Mouse (Mus musculus): ENCODE measurements around the gene S100pbp. TPM values are rescaled to one million over a fixed set of nuclear protein-coding genes. Genes with fewer than 3 reads are reported as not detected.

S100pbp gene
- polyA plus RNA-seq, 1 experiment from 2014 or later, result 21.6 TPM

- Histone ChIP-seq H3K4me1 (no peaks in the 10 kb centered on the region), H3K4me3 (no peak overlapping the region), H3K27ac (no peak overlapping the region), H3K9ac (no peak overlapping the region), H3K4me2 (replicated peaks) (no peak overlapping the region), H3K27me3 (replicated peaks) (no peaks in the 10 kb centered on the region), H3K9me3 (no peaks in the 10 kb centered on the region), H3K36me3 (peaks cover 93% of the 10 kb centered on the region)
- 93% methylated on average over 4 of the region's 4 CpGs for WGBS
- ATAC-seq (ENCODE audit: low FRiP score, low read depth), result no peak
These were observed 21.9 kb upstream of the S100pbp start for GRCm38 (mm10) chr4:129211461-129211860.

DNA sequence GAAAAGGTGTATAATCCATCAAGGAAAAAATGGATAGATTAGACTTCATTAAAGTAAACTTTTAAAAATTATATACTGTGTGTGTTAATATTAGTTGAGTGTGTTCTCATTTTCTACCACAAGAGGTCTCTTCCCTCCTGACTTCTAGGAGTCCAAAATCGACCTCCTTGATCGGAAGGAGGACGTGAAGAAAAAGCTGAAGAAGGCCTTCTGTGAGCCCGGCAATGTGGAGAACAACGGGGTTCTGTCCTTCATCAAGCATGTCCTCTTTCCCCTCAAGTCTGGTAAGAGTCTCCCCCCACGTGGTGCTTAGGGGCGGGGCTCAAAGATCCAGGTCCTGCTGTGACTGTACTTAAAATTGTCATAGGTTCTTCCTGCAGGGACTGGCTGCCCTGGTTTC is 20.0 kb upstream of the S100pbp start:
- H3K27me3 ChIP-seq (replicated peaks), result no peaks in the 10 kb centered on the region
- H3K36me3 ChIP-seq, result peaks cover 90% of the 10 kb centered on the region
- 71% methylated on average over 7 of the region's 7 CpGs for WGBS
- no peaks in the 10 kb centered on the region for H3K9me3 ChIP-seq
- H3K27ac ChIP-seq, result no peak overlapping the region
- no peak overlapping the region for H3K4me3 ChIP-seq
- ATAC-seq (ENCODE audit: low FRiP score, low read depth), result no peak
- H3K4me2 ChIP-seq (replicated peaks), result no peak overlapping the region
- no peaks in the 10 kb centered on the region for H3K4me1 ChIP-seq
- no peak overlapping the region for H3K9ac ChIP-seq

DNA sequence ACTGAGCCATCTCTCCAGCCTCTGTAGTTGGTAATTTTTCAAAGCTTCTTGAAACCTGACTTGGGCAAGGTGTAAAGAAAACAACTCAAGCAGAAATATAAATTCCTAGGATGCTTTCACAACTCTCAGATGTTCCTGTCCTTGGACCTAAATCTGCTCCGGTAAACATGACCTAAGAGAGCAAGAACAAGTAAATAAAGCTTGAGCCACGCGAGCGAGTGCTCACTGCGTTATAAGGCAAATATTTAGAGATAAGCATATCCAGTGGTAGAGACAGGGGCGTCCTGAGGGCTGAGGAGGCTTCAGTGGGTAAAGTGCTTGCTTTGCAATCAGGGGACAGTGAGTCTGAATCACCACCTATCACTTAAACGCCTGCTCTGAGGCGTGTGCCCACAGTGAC is 17.3 kb upstream of the S100pbp start:
- Histone ChIP-seq H3K27ac (no peak overlapping the region), H3K9ac (no peak overlapping the region), H3K36me3 (peaks cover 89% of the 10 kb centered on the region), H3K9me3 (no peaks in the 10 kb centered on the region), H3K4me1 (no peaks in the 10 kb centered on the region), H3K4me2 (replicated peaks) (no peak overlapping the region), H3K27me3 (replicated peaks) (no peaks in the 10 kb centered on the region), H3K4me3 (no peak overlapping the region)
- ATAC-seq (ENCODE audit: low FRiP score, low read depth), result no peak
- WGBS, result 96% methylated on average over 8 of the region's 8 CpGs

- no peak overlapping the region for H3K27ac ChIP-seq
- H3K9me3 ChIP-seq, result no peaks in the 10 kb centered on the region
- H3K9ac ChIP-seq, result no peak overlapping the region
- no peaks in the 10 kb centered on the region for H3K4me1 ChIP-seq
- peaks cover 90% of the 10 kb centered on the region for H3K36me3 ChIP-seq
- whole genome bisulfite sequencing, result 95% methylated on average over 10 of the region's 10 CpGs
- no peak overlapping the region for H3K4me3 ChIP-seq
- H3K27me3 ChIP-seq (replicated peaks), result no peaks in the 10 kb centered on the region
- no peak overlapping the region for H3K4me2 ChIP-seq (replicated peaks)
- ATAC-seq (ENCODE audit: low FRiP score, low read depth), result no peak
These were observed 15.1 kb upstream of the S100pbp start for GRCm38 (mm10) chr4:129204655-129205054.

DNA sequence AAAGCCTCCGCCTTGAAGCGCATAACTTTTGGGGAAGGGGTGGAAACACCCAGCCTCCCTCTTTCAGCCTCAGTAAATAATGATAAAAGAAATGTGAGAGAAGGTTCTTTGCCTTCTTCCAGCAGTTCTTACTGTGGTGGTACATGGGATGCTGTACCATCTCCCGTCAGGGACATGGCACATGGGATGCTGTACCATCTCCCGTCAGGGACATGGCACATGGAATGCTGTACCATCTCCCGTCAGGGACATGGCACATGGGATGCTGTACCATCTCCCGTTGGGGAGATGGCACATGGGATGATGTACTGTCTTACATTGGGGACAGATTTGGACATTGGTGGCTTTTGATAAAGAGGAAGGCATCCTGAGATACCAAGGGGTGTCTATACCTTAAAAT is 8.0 kb upstream of the S100pbp start:
- Histone ChIP-seq H3K36me3 (peaks cover 70% of the 10 kb centered on the region), H3K27me3 (replicated peaks) (no peaks in the 10 kb centered on the region), H3K4me1 (no peaks in the 10 kb centered on the region), H3K4me2 (replicated peaks) (no peak overlapping the region), H3K27ac (no peak overlapping the region), H3K9ac (no peak overlapping the region), H3K9me3 (no peaks in the 10 kb centered on the region), H3K4me3 (no peak overlapping the region)
- over 99% methylated on average over 6 of the region's 6 CpGs for WGBS
- no peak for ATAC-seq (ENCODE audit: low FRiP score, low read depth)

- 92% methylated on average over 1 of the region's 1 CpGs for WGBS
These were observed 4.8 kb upstream of the S100pbp start for GRCm38 (mm10) chr4:129194280-129194679.

GRCm38 (mm10) chr4:129191691-129192090 is 2.2 kb upstream of the S100pbp start:
- H3K27me3 ChIP-seq (replicated peaks), result no peaks in the 10 kb centered on the region
- H3K9ac ChIP-seq, result no peak overlapping the region
- H3K9me3 ChIP-seq, result no peaks in the 10 kb centered on the region
- no peak overlapping the region for H3K27ac ChIP-seq
- WGBS, result 79% methylated on average over 5 of the region's 5 CpGs
- peaks cover 29% of the 10 kb centered on the region for H3K36me3 ChIP-seq
- no peak for ATAC-seq (ENCODE audit: low FRiP score, low read depth)
- peak overlapping the region; percentile 88 for H3K4me2 ChIP-seq (replicated peaks)
- H3K4me1 ChIP-seq, result peaks cover 26% of the 10 kb centered on the region
- H3K4me3 ChIP-seq, result no peak overlapping the region

More at GRCm38 (mm10) chr4:129194280-129194679, 4.8 kb upstream of the S100pbp start:
- Histone ChIP-seq H3K27ac (no peak overlapping the region), H3K36me3 (peaks cover 48% of the 10 kb centered on the region), H3K9me3 (no peaks in the 10 kb centered on the region), H3K4me2 (replicated peaks) (no peak overlapping the region), H3K27me3 (replicated peaks) (no peaks in the 10 kb centered on the region), H3K9ac (no peak overlapping the region), H3K4me3 (no peak overlapping the region), H3K4me1 (peaks cover 15% of the 10 kb centered on the region)
- ATAC-seq (ENCODE audit: low FRiP score, low read depth), result no peak

- no peak for ATAC-seq (ENCODE audit: low FRiP score, low read depth)
- Histone ChIP-seq H3K9ac (peak overlapping the region; percentile 87), H3K4me1 (peaks cover 26% of the 10 kb centered on the region), H3K27ac (no peak overlapping the region), H3K36me3 (peaks cover 21% of the 10 kb centered on the region; the same call in 1 of the 2 replicates), H3K4me3 (peak overlapping the region; percentile 90), H3K27me3 (replicated peaks) (no peaks in the 10 kb centered on the region), H3K9me3 (no peaks in the 10 kb centered on the region), H3K4me2 (replicated peaks) (peak overlapping the region; percentile 88)
- 3% methylated on average over 12 of the region's 12 CpGs for WGBS
These were observed 1.0 kb upstream of the S100pbp start for GRCm38 (mm10) chr4:129190538-129190937.

- Histone ChIP-seq H3K9ac (peak overlapping the region; percentile 87), H3K27me3 (replicated peaks) (no peaks in the 10 kb centered on the region), H3K27ac (peak overlapping the region; percentile 79), H3K36me3 (peaks cover 14% of the 10 kb centered on the region; the same call in 1 of the 2 replicates), H3K4me1 (peaks cover 26% of the 10 kb centered on the region), H3K4me2 (replicated peaks) (peak overlapping the region; percentile 88), H3K9me3 (no peaks in the 10 kb centered on the region), H3K4me3 (peak overlapping the region; percentile 90)
- ATAC-seq (ENCODE audit: low FRiP score, low read depth), result peak; percentile 76
- WGBS, result under 1% methylated on average over 71 of the region's 74 CpGs
These were observed 555 bp downstream of the S100pbp start for GRCm38 (mm10) chr4:129188803-129189541.

DNA sequence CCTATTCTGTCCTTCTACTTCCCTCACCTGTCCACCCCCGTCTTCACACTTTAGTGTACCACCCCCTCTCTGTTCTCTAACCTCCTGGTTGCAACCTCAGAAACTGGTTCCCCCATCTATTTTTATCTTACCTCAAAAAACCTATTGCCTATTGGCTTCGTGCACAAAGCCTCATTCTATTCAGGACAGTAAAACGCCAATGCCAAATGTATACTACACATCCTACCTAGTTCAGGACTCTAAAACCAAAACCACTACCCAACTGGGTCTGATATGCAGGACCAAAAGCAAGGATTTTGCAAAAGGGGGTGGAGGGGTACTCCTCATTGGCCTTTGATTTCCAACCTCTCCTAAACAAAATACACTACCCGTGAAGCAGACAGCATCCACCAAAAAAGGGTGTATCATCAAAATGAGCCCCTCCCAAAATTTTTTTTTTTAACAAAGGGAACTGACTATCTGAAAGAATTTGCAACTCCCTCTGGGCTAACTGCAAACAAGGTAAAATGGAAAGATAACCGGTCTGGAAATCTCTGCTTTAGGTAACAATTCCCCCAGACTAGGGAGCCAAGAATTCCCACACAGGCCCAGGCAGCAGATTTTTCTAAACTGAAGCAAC is 1.4 kb downstream of the S100pbp start:
- no peaks in the 10 kb centered on the region for H3K27me3 ChIP-seq (replicated peaks)
- peaks cover 10% of the 10 kb centered on the region; the same call in 1 of the 2 replicates for H3K36me3 ChIP-seq
- no peak for ATAC-seq (ENCODE audit: low FRiP score, low read depth)
- H3K9ac ChIP-seq, result peak overlapping the region; percentile 87
- peaks cover 26% of the 10 kb centered on the region for H3K4me1 ChIP-seq
- no peaks in the 10 kb centered on the region for H3K9me3 ChIP-seq
- peak overlapping the region; percentile 88 for H3K4me2 ChIP-seq (replicated peaks)
- WGBS, result 42% methylated on average over 5 of the region's 5 CpGs
- peak overlapping the region; percentile 90 for H3K4me3 ChIP-seq
- H3K27ac ChIP-seq, result no peak overlapping the region

- WGBS, result 57% methylated on average over 1 of the region's 1 CpGs
- no peak overlapping the region for H3K27ac ChIP-seq
- no peak overlapping the region for H3K4me3 ChIP-seq
- no peaks in the 10 kb centered on the region for H3K4me1 ChIP-seq
- no peak overlapping the region for H3K9ac ChIP-seq
- no peaks in the 10 kb centered on the region for H3K27me3 ChIP-seq (replicated peaks)
- no peak for ATAC-seq (ENCODE audit: low FRiP score, low read depth)
- H3K9me3 ChIP-seq, result no peaks in the 10 kb centered on the region
- peaks cover 45% of the 10 kb centered on the region for H3K36me3 ChIP-seq
- H3K4me2 ChIP-seq (replicated peaks), result no peak overlapping the region
These were observed 10.0 kb downstream of the S100pbp start for GRCm38 (mm10) chr4:129179560-129179959.

- WGBS, result 74% methylated on average over 1 of the region's 1 CpGs
- H3K4me2 ChIP-seq (replicated peaks), result no peak overlapping the region
- H3K9me3 ChIP-seq, result no peaks in the 10 kb centered on the region
- H3K27ac ChIP-seq, result no peak overlapping the region
- H3K27me3 ChIP-seq (replicated peaks), result no peaks in the 10 kb centered on the region
- ATAC-seq (ENCODE audit: low FRiP score, low read depth), result no peak
- H3K36me3 ChIP-seq, result peaks cover 43% of the 10 kb centered on the region
- H3K4me1 ChIP-seq, result no peaks in the 10 kb centered on the region
- H3K4me3 ChIP-seq, result no peak overlapping the region
- H3K9ac ChIP-seq, result no peak overlapping the region
These were observed 17.0 kb downstream of the S100pbp start for GRCm38 (mm10) chr4:129172529-129172928.
